Mouse (Mus musculus) myocyte (in vitro differentiated cells): ENCODE measurements at regions not wholly inside any gene's neighbourhood (a gene's known extent, or its start where the extent isn't known, plus 50 kb on each side); places are given as distances from the start of the nearest gene placed in this dataset.

ENCODE experiments used
- H3K27me3 ChIP-seq: one replicate; pipeline ENCODE4 v1.6.1; 2011; ENCODE audit not compliant: control insufficient read depth, insufficient read depth, insufficient read length
- H3K36me3 ChIP-seq: one replicate; pipeline ENCODE4 v1.6.1; 2011; ENCODE audit not compliant: control insufficient read depth, insufficient read depth
- H3K4me2 ChIP-seq: one replicate; pipeline ENCODE4 v1.6.1; 2011; ENCODE audit warnings: low read depth, control low read depth
- H3K4me3 ChIP-seq: one replicate; pipeline ENCODE4 v1.5.1; 2011; ENCODE audit warnings: mild to moderate bottlenecking, control low read depth, moderate library complexity
- H3K79me2 ChIP-seq: one replicate; pipeline ENCODE4 v1.6.1; 2011; ENCODE audit not compliant: control insufficient read depth, insufficient read depth
- H3ac ChIP-seq: one replicate; pipeline ENCODE4 v1.6.1; 2011; ENCODE audit not compliant: control insufficient read depth, insufficient read length
- CEBPB ChIP-seq: IDR thresholded peaks from 2 replicates; pipeline ENCODE4 v1.6.1; 2011; ENCODE audit warnings: mild to moderate bottlenecking, moderate library complexity; ENCODE audit not compliant: poor library complexity, insufficient read depth, severe bottlenecking
- E2F4 ChIP-seq: IDR thresholded peaks from one replicate; pipeline ENCODE4 v1.6.1; 2011; ENCODE audit warnings: mild to moderate bottlenecking, control low read depth, moderate library complexity; ENCODE audit not compliant: insufficient read depth
- MAX ChIP-seq: IDR thresholded peaks from one replicate; pipeline ENCODE4 v1.6.1; 2011; ENCODE audit warnings: low read depth, mild to moderate bottlenecking, control low read depth
- MYOD1 ChIP-seq, 3 experiments: IDR thresholded peaks; one replicate each; pipeline ENCODE4 v1.6.1; 2011; ENCODE audit warnings: control low read depth in 2 of 3, low read depth in 2 of 3, mild to moderate bottlenecking in 2 of 3, moderate library complexity in 1 of 3; ENCODE audit not compliant: insufficient read length in 2 of 3, control insufficient read depth in 1 of 3
- MYOG ChIP-seq, 3 experiments: IDR thresholded peaks; one replicate each; pipeline ENCODE4 v1.6.1; 2011; ENCODE audit warnings: control low read depth in 2 of 3, low read depth in 2 of 3, mild to moderate bottlenecking in 2 of 3; ENCODE audit not compliant: insufficient read length in 2 of 3, control insufficient read depth in 1 of 3, insufficient read depth in 1 of 3
- POLR2A ChIP-seq: IDR thresholded peaks from one replicate; pipeline ENCODE4 v1.6.1; 2011; ENCODE audit warnings: low read depth, mild to moderate bottlenecking, control low read depth, moderate library complexity; ENCODE audit not compliant: insufficient read length
- POLR2AphosphoS2 ChIP-seq: IDR thresholded peaks from one replicate; pipeline ENCODE4 v1.6.1; 2011; ENCODE audit warnings: low read depth, control low read depth; ENCODE audit not compliant: insufficient read length
- REST ChIP-seq: IDR thresholded peaks from one replicate; pipeline ENCODE4 v1.6.1; 2011; ENCODE audit warnings: mild to moderate bottlenecking, control low read depth, moderate library complexity; ENCODE audit not compliant: insufficient read depth, insufficient read length
- SRF ChIP-seq: IDR thresholded peaks from one replicate; pipeline ENCODE4 v1.6.1; 2011; ENCODE audit warnings: low read depth; ENCODE audit not compliant: control insufficient read depth, insufficient read length
- TCF12 ChIP-seq: IDR thresholded peaks from one replicate; pipeline ENCODE4 v1.6.1; 2011; ENCODE audit warnings: mild to moderate bottlenecking, control low read depth; ENCODE audit not compliant: poor library complexity, insufficient read depth, severe bottlenecking
- TCF3 ChIP-seq: IDR thresholded peaks from one replicate; pipeline ENCODE4 v1.6.1; 2011; ENCODE audit warnings: low read depth, control low read depth; ENCODE audit not compliant: insufficient read length
- USF1 ChIP-seq: IDR thresholded peaks from one replicate; pipeline ENCODE4 v1.6.1; 2011; ENCODE audit warnings: low read depth, mild to moderate bottlenecking, control low read depth, moderate library complexity

DNA sequence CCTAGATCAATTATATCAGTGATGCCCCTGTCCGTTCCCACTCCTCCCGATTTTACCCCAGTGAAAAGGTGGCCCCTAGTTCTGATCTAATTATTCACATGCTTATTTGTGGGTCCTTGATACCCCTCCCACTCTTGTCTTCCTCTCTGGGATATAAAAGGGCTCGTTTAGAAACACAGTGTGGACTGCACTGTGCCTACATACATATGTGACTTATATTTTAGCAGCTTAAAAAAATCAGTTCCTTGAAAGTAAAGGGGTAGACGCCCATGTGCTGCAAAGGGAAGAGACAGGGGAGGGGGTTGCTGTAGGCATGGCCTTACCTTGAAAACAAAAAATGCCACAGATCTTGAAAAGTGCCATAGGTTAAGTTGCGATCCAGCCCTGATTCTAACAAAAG is 176.1 kb downstream of the Tshz3 start:
- no peaks in the 10 kb centered on the region for H3K36me3 ChIP-seq
- H3K79me2 ChIP-seq: no peaks in the 10 kb centered on the region
- H3ac ChIP-seq: no peak overlapping the region
- TF ChIP-seq MYOD1 (IDR thresholded peaks at IDR 0.05; ENCODE audit: control insufficient read depth in 1 of 3, insufficient read length in 2 of 3, low read depth in 2 of 3) (no peak), USF1 (no peak), E2F4 (no peak)
- H3K27me3 ChIP-seq: no peaks in the 10 kb centered on the region
- no peak overlapping the region for H3K4me3 ChIP-seq
- no peak overlapping the region for H3K4me2 ChIP-seq

DNA sequence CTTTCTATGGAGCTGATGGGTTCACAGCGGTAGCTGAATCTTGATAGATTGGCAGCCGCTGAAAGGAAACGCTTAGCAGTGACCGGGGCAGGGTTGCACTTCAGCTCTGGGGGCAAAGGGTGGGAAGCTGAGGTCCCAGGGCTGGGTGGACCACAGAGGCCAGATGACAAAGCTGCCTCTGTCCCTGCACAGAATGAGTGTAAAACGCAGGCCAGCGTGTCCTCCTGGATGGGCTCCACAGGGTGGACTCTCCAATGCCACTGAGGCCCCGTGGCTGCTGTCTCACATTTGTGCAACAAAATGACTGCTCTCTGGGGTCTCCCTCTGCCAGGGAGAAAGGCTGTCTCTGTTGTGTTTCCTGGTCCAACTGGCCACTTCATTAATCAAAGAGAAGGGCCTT is 179.8 kb downstream of the Tshz3 start:
- Histone ChIP-seq H3K4me2 (no peak overlapping the region), H3K4me3 (no peak overlapping the region), H3ac (no peak overlapping the region)

GRCm38 (mm10) chr7:36892776-36893500 is 195.0 kb downstream of the Tshz3 start:
- Histone ChIP-seq H3ac (no peak overlapping the region), H3K79me2 (no peaks in the 10 kb centered on the region), H3K36me3 (no peaks in the 10 kb centered on the region), H3K27me3 (no peaks in the 10 kb centered on the region), H3K4me2 (no peak overlapping the region), H3K4me3 (no peak overlapping the region)
- TF ChIP-seq TCF12: no peak
- TF ChIP-seq USF1: no peak
- no peak for TF ChIP-seq POLR2AphosphoS2
- no peak for TF ChIP-seq MAX
- no peak for TF ChIP-seq CEBPB
- TF ChIP-seq MYOD1 (IDR thresholded peaks at IDR 0.05; ENCODE audit: control insufficient read depth in 1 of 3, insufficient read length in 2 of 3, low read depth in 2 of 3): no peak
- no peak for TF ChIP-seq POLR2A
- no peak for TF ChIP-seq MYOG (IDR thresholded peaks at IDR 0.05; ENCODE audit: control insufficient read depth in 1 of 3, insufficient read depth in 1 of 3, insufficient read length in 2 of 3, low read depth in 2 of 3)

More for the DNA sequence above, 179.8 kb downstream of the Tshz3 start:
- Histone ChIP-seq H3K36me3 (no peaks in the 10 kb centered on the region), H3K79me2 (no peaks in the 10 kb centered on the region), H3K27me3 (no peaks in the 10 kb centered on the region)
- TF ChIP-seq TCF12 (no peak), CEBPB (no peak), POLR2AphosphoS2 (no peak), MYOD1 (IDR thresholded peaks at IDR 0.05; ENCODE audit: control insufficient read depth in 1 of 3, insufficient read length in 2 of 3, low read depth in 2 of 3) (no peak), MAX (no peak), TCF3 (no peak), POLR2A (no peak), MYOG (IDR thresholded peaks at IDR 0.05; ENCODE audit: control insufficient read depth in 1 of 3, insufficient read depth in 1 of 3, insufficient read length in 2 of 3, low read depth in 2 of 3) (no peak), REST (no peak), USF1 (no peak), SRF (no peak), E2F4 (no peak)

GRCm38 (mm10) chr7:36896339-36896738 is 198.4 kb downstream of the Tshz3 start:
- Histone ChIP-seq H3ac (no peak overlapping the region), H3K36me3 (no peaks in the 10 kb centered on the region), H3K4me2 (no peak overlapping the region), H3K79me2 (no peaks in the 10 kb centered on the region), H3K27me3 (no peaks in the 10 kb centered on the region), H3K4me3 (no peak overlapping the region)
- no peak for TF ChIP-seq USF1
- TF ChIP-seq MYOG (IDR thresholded peaks at IDR 0.05; ENCODE audit: control insufficient read depth in 1 of 3, insufficient read depth in 1 of 3, insufficient read length in 2 of 3, low read depth in 2 of 3): no peak
- TF ChIP-seq TCF12: no peak
- TF ChIP-seq POLR2A: no peak
- TF ChIP-seq MAX: no peak
- TF ChIP-seq TCF3: no peak
- no peak for TF ChIP-seq POLR2AphosphoS2
- no peak for TF ChIP-seq SRF
- TF ChIP-seq CEBPB: no peak
- TF ChIP-seq E2F4: no peak
- TF ChIP-seq REST: no peak
- TF ChIP-seq MYOD1 (IDR thresholded peaks at IDR 0.05; ENCODE audit: control insufficient read depth in 1 of 3, insufficient read length in 2 of 3, low read depth in 2 of 3): no peak

DNA sequence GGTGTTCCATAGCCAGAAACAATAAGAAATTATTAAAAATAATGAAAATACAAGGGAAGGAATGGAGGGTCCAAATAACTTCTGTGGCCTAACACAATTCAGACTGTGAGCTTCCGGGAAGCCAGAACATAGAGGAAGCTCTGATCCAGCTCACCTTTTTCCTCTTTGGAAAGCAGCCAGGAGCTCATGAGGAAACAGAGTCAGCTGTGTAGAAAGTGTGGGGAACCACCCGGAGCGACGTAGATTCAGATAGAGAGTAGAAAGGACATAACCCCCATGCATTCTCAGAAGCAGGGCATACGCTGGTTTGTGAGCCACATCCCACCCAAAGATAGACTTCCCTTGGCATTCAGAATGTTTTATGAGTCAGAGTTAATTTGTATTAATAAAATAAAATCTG is 203.6 kb downstream of the Tshz3 start:
- Histone ChIP-seq H3K4me3 (no peak overlapping the region), H3ac (no peak overlapping the region), H3K4me2 (no peak overlapping the region), H3K27me3 (no peaks in the 10 kb centered on the region), H3K36me3 (no peaks in the 10 kb centered on the region), H3K79me2 (no peaks in the 10 kb centered on the region)
- TF ChIP-seq POLR2A (no peak), CEBPB (no peak), SRF (no peak), REST (no peak), MAX (no peak), TCF3 (no peak), POLR2AphosphoS2 (no peak), MYOD1 (IDR thresholded peaks at IDR 0.05; ENCODE audit: control insufficient read depth in 1 of 3, insufficient read length in 2 of 3, low read depth in 2 of 3) (no peak), MYOG (IDR thresholded peaks at IDR 0.05; ENCODE audit: control insufficient read depth in 1 of 3, insufficient read depth in 1 of 3, insufficient read length in 2 of 3, low read depth in 2 of 3) (no peak), E2F4 (no peak), TCF12 (no peak), USF1 (no peak)
